Mouse (Mus musculus): ENCODE results near the gene Rap1gds1.

The Rap1gds1 gene

GRCm38 (mm10) chr3:138941604-138942003, 133.4 kb downstream of the Rap1gds1 start:
- DNase-seq (ENCODE audit: low spot score) = no peak

- no peak for DNase-seq (ENCODE audit: low spot score)
Measured at GRCm38 (mm10) chr3:138937241-138937640, 137.8 kb downstream of the Rap1gds1 start.

DNA sequence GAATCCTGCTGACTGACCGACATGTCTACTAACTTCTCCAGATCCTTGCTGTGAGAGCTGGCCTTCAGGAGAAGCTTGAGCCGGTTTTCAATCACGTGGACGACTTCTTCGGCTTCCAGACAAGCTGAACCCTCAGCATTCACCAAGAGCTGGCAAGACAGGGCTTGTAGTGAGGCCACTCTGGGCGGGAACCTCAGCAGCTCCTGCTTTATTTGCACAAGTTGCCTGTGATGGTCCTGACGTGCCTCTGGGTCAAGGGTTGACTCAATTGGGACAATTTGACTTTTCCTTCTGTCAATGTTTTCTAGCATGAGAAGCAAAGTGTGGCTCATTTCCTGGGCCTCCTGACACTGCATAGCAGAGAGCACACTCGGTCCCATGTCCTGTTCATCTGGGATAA, 138.2 kb downstream of the Rap1gds1 start:
- no peak for DNase-seq (ENCODE audit: low spot score)

DNA sequence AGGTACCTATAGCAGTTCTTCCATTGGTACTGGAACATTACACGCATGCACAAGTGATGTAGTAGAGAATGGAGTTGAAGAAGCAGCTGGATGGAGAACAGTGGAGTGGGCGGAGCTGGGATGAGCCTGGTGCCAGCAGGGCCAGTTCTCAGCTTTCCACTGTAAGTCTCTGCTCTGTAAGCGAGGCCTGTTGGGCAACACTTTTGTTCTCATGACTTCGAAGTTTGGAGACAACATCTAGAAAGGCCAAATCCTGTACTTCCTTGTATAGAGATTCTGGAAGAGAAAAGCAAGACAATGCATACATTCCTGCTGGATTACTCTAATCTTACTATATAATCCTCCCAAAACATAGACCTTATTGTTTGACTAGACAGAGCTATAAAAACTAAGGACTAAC, 147.6 kb downstream of the Rap1gds1 start:
- DNase-seq (ENCODE audit: low spot score) = no peak

- DNase-seq (ENCODE audit: low spot score) = no peak
Measured at GRCm38 (mm10) chr3:138926161-138926560, 148.8 kb downstream of the Rap1gds1 start.

DNA sequence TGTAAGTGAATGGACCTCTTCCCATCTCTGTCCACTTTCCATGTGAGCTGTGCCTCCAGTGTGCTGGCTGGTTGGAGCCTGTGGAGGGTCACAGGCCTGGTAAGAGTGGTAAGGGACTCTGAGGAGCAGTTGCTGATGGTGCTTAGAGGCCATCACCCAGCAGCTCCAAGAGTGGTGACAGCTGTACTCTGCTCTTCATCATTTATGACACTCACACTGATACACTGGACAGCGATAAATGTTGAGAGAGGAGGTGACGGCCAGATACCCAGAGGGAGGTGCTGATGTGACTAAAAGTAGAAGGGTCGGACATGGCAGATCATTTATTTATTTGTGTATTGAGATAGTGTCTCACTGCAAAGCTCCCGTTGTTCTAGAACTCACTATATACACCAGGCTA, 156.8 kb downstream of the Rap1gds1 start:
- DNase-seq (ENCODE audit: low spot score) = no peak

DNA sequence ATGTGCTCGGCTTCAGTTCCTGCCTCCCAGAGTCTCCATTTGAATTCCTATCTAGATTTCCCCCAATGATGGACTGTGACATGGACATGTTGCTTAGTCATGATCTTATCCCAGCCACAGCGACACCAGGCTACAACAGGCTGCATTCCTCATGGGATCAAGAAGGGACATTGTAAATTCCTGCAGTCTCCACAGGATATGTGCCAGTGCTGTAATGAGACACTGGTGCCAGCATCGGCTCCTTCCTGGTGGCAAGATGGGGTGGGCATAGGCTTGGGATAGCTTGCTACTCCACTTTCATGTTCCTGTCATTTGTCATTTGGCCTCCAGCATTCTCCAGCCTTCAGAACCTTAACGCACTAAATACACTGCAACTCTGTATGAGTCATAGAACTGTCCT, 158.0 kb downstream of the Rap1gds1 start:
- DNase-seq (ENCODE audit: low spot score) = no peak

- no peak for DNase-seq (ENCODE audit: low spot score)
Measured at GRCm38 (mm10) chr3:138916591-138916990, 158.4 kb downstream of the Rap1gds1 start.

DNA sequence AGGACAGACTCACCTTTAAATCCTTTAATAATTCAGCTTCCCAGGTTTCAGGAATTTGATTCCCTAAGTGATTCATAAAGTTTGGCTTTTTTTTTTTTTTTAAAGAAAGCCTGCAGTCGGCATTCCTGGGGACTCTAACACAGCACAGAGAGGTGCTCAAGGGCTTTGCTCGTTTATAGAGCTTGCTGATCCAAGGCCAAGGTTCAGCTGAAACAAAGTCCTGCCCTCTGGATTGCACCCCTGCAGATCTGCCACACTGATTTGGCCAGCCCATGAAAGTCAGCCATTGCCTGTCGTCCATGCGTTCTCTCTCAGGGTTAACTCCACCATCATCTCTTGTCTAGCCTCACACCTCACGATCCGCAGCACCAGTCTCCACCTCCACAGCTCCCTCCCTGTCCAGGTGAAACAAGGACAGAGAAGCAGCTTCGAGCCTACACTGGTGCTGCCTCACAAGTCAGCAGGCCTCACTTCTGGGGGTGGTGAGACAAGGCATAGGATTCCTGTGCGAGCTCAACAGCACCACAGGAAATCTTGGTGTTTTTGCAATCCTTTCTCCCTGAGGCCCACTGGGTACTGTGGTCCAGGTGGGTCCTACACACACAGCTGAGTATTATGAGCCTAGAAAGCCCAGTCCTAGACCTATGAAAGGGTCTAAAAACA, 160.2 kb downstream of the Rap1gds1 start:
- DNase-seq (ENCODE audit: low spot score) = no peak

GRCm38 (mm10) chr3:138912504-138912903, 162.5 kb downstream of the Rap1gds1 start:
- DNase-seq (ENCODE audit: low spot score) = no peak

DNA sequence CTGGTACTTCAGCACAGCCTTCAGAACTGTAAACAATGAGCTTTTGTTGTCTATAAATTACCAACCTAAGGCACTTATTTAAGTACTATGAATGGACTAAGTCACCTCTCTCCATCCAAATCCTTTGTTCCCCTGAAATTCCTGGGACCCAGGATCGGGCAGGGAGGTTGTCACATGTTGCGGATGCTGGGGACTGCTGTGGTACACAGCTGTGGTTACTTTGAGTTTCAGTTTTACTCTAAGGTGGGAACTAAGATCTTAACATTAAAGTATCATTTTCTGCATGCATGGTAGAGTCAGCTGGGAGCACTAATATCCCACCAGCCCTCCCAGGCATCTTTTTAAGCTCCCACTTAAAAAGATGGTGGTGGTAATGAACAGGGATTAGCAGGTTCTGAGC, 165.7 kb downstream of the Rap1gds1 start:
- DNase-seq (ENCODE audit: low spot score) = no peak

GRCm38 (mm10) chr3:138906112-138906880, 168.7 kb downstream of the Rap1gds1 start:
- peak; percentile 82 for DNase-seq (ENCODE audit: low spot score)

DNA sequence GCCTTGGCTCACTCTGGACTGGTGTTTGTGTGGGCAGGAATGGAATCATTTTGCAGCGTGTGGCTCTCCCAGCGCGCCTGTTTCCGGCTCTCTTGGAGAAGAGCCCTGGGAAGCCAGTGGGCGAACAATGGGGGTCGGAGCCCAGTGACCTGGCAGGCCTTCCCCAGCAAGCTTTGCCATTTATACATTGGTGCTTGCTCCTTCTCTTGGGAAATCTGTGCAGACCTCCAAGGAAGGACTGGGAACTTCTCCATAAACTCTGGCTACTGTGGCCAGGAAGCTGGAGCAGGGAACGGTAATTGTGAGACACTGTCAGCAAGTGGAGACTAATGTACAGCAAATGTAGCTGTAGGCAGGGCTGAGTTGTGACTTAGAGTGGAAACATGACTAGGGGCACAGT, 169.3 kb downstream of the Rap1gds1 start:
- DNase-seq (ENCODE audit: low spot score) = no peak

- no peak for DNase-seq (ENCODE audit: low spot score)
Measured at GRCm38 (mm10) chr3:138900571-138901141, 174.3 kb downstream of the Rap1gds1 start.

DNA sequence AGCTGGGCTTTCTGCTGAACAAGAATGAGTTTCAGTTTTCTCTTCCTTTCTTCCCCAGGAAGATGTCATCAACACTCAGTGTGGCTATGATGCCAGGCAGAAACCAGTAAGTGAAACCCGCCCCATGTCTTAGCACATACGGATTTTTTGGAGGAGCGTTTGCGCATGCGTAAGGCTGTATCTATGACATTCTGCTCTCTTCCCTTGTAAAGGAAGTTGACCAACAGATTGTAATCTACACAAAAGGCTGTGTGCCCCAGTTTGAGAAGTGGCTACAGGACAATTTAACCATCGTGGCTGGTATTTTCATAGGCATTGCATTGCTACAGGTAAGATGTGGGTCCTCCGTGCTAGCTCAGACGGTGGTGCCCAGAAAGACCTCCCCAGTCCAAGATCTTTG, 176.9 kb downstream of the Rap1gds1 start:
- no peak for DNase-seq (ENCODE audit: low spot score)

DNA sequence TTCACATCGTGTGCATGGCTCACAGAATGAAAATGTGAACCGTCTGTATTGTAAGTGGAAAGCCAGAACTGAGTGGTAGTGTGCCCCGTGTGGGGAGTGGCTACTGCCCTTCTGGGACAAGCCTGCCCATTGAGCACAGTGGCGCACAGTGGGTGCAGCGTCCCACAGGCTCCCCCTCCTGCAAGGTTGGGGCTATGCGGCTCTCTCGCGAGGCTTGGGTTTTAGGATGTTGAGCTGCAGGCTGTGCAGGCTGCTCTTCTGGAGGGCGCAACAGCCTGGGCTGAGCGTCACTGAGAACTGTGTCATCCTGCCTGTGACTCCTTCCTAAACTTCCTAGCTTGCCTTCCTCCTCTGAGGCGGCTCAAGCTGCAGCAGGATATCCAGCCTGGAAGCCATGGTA, 177.5 kb downstream of the Rap1gds1 start:
- DNase-seq (ENCODE audit: low spot score) = no peak

DNA sequence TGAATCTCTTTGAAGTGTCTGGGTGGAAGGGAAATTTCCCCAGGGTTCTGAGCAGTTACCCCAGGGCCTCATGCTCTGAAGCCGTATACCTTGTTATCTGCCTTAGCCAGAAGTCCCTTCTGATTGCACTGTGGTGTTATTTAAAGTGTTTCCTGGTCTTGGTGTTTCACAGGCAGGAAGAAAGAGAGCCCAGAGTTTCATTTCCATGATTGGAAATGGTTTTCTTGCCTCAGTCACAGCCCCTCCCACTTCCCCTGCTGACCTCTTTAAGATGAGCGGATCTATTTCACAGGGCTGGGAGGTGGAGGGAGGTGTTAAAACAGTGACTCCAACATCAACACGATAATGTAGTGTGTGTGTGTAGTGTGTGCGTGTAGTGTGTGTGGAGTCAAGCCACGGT, 181.5 kb downstream of the Rap1gds1 start:
- no peak for DNase-seq (ENCODE audit: low spot score)

GRCm38 (mm10) chr3:138889769-138890295, 185.2 kb downstream of the Rap1gds1 start:
- DNase-seq (ENCODE audit: low spot score) = no peak

GRCm38 (mm10) chr3:138889214-138889613, 185.8 kb downstream of the Rap1gds1 start:
- no peak for DNase-seq (ENCODE audit: low spot score)

DNA sequence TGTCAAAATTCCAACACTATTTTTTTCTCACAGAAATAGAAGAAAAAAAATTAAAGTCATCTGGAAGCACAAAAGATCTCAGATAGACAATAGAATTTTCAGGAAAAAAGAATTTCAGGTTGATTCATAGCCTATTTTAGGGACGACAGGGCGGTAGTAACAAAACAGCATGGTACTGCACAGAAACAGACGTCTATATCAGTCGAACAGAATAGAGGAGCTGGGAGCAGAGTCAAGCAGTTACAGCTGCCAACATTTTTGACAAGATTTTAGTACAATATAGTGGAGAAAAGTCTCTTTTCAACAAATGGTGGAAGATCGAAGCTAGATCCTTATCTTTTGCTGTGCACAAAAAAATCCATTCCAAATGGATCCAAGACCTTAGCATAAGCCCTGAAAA, 188.9 kb downstream of the Rap1gds1 start:
- DNase-seq (ENCODE audit: low spot score) = no peak

DNA sequence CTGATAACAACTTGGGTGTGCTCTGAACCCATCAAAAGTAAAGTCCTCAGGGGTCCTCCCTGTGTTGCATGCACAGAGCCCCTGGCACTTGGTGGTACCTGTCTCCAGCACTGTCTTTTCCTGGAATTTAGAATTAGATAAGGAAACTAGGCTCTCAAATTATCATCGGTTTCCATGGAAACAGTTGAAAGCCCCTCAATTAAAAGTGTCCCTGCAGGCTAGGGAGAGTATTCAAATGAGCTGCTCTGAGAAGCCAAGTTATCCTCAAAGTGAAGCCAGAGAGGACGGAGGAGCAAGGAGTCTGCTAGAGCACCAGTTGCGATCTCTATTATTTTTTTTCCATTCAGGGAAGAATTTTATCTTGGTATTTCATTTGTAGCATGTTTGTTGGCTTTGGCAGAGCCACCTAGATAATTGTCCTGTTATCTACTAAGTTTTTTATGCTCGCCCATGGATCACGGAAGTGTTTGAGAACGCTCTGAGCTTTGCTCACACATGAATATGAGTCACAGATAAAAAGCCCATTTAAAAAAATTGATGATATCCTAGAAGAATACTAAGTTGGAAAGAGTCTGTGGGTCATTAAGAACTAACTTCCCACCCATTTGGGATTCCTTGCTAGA, 193.2 kb downstream of the Rap1gds1 start:
- no peak for DNase-seq (ENCODE audit: low spot score)

GRCm38 (mm10) chr3:138880999-138881724, 193.8 kb downstream of the Rap1gds1 start:
- no peak for DNase-seq (ENCODE audit: low spot score)

Data from testis, postnatal 10 days (tissue).